Mouse (Mus musculus) heart, postnatal 0 days (tissue): ENCODE results near the gene Rbak. TPM values are rescaled to one million over a fixed set of nuclear protein-coding genes. Genes with fewer than 3 reads are reported as not detected.
"Not testable (repeated sequence)": the region's sequence is repeated elsewhere in the genome, so short reads cannot be mapped to it uniquely, and the experiment has no call there.

ENCODE experiments used
- ATAC-seq: fragments of 200-750 bp; cut with Nextera tagmentation; 2 replicates; pipeline ENCODE4 v1.8.0; 2017; ENCODE audit warnings: low read depth, moderate number of reproducible peaks, moderate library complexity; ENCODE audit not compliant: insufficient read depth
- DNase-seq: peaks from one replicate; pipeline ENCODE4 v3.0.0-alpha.2; 2016; ENCODE audit warnings: low spot score
- H3K27ac ChIP-seq: fragments of 300-500 bp; sonication (generic); 2 replicates; pipeline ENCODE4 v1.5.1; 2014; ENCODE audit warnings: low read depth, mild to moderate bottlenecking
- H3K27me3 ChIP-seq: fragments of 300-500 bp; sonication (generic); 2 replicates; pipeline ENCODE4 v1.6.1; 2014; ENCODE audit warnings: low read length, mixed read lengths; ENCODE audit not compliant: control insufficient read depth, insufficient read depth
- H3K36me3 ChIP-seq: fragments of 300-500 bp; sonication (generic); replicated peaks from 2 replicates; pipeline ENCODE4 v1.6.1; 2014; ENCODE audit warnings: low read length, mixed read lengths; ENCODE audit not compliant: control insufficient read depth, insufficient read depth
- H3K4me1 ChIP-seq: fragments of 300-500 bp; sonication (generic); 2 replicates; pipeline ENCODE4 v1.6.1; 2014; ENCODE audit warnings: antibody characterized with exemption; ENCODE audit not compliant: control insufficient read depth, insufficient read depth
- H3K4me2 ChIP-seq: fragments of 300-500 bp; sonication (generic); 2 replicates; pipeline ENCODE4 v1.6.1; 2014; ENCODE audit warnings: low read depth, mild to moderate bottlenecking, low read length, moderate library complexity
- H3K4me3 ChIP-seq: fragments of 300-500 bp; sonication (generic); 2 replicates; pipeline ENCODE4 v1.5.1; 2014; ENCODE audit warnings: low read depth, low read length
- H3K9ac ChIP-seq: fragments of 300-500 bp; sonication (generic); replicated peaks from 2 replicates; pipeline ENCODE4 v1.6.1; 2014; ENCODE audit warnings: low read depth, low read length, mixed read lengths
- H3K9me3 ChIP-seq: fragments of 300-500 bp; sonication (generic); replicated peaks from 2 replicates; pipeline ENCODE4 v1.6.1; 2016; ENCODE audit warnings: low read length; ENCODE audit not compliant: control insufficient read depth
- CTCF ChIP-seq: IDR thresholded peaks from 2 replicates; pipeline ENCODE4 v1.5.1; 2016; ENCODE audit warnings: antibody characterized with exemption, control low read depth, low read depth
- EP300 ChIP-seq: IDR thresholded peaks from 2 replicates; pipeline ENCODE4 v1.6.1; 2016; ENCODE audit warnings: antibody characterized with exemption, low read depth
- WGBS: fragments of 180-500 bp; shearing (Covaris S2); extraction: QIAGEN DNeasy Blood & Tissue Kit; methylation state at CpG from one replicate; pipeline ENCODE4 v1.1.7; 2014; 5-methylcytosine and 5-hydroxymethylcytosine counted together
- polyA plus RNA-seq: library from polyadenylated mRNA; unstranded; fragments of >200 nt; fragmentation: Nextera tagmentation; extraction: Ambion mirVana; gene quantifications from 2 replicates; pipeline ENCODE4 v1.2.1, GENCODE M21; 2015
- total RNA-seq: library from RNA; depleted of rRNA; stranded (reverse); fragments of >200 nt; gene quantifications from 2 replicates; pipeline ENCODE4 v1.2.3, GENCODE M21; 2014; ENCODE audit warnings: low replicate concordance

The Rbak gene
- total and polyA plus RNA-seq, 2 experiments from 2014 or later: 2.5 to 5.2 TPM

DNA sequence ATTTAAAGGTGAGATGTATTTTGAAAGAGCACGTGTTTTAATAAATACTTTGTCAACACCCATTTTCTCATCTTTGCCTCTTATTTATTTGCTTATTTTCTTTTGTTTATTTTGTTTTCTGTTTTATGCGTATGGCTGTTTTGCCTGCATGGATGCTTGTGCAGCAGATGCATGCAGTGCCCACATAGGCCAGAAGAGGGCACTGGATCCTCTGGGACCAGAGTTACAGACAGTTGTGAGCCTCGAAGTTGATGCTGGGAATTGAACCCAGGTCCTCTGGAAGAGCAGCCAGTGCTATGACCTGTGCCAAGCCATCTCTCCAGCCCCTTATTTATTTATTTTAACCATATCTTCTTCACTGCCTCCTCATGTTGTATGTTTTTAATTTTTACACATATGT lies 24.4 kb upstream of the Rbak start:
- no peaks in the 10 kb centered on the region for H3K27me3 ChIP-seq
- no peaks in the 10 kb centered on the region for H3K4me1 ChIP-seq
- no peak overlapping the region for H3K9ac ChIP-seq
- H3K9me3 ChIP-seq: no peaks in the 10 kb centered on the region
- no peak for TF ChIP-seq EP300
- ATAC-seq (no peak), DNase-seq (no peak)
- no peak overlapping the region for H3K4me3 ChIP-seq
- WGBS: 60% methylated on average over 3 of the region's 3 CpGs
- H3K4me2 ChIP-seq: no peak overlapping the region
- H3K27ac ChIP-seq: no peak overlapping the region
- H3K36me3 ChIP-seq: no peaks in the 10 kb centered on the region

GRCm38 (mm10) chr5:143196506-143196905 lies 15.9 kb upstream of the Rbak start:
- no peak for TF ChIP-seq CTCF
- TF ChIP-seq EP300: no peak
- WGBS: 72% methylated on average over 4 of the region's 4 CpGs
- Histone ChIP-seq H3K4me1 (no peaks in the 10 kb centered on the region), H3K9ac (no peak overlapping the region), H3K4me2 (no peak overlapping the region), H3K27me3 (0 out of 2 replicates have a peak, but pooled peaks cover 5% of the 10 kb centered on the region), H3K4me3 (no peak overlapping the region), H3K36me3 (no peaks in the 10 kb centered on the region), H3K9me3 (no peaks in the 10 kb centered on the region), H3K27ac (no peak overlapping the region)
- DNase-seq (no peak), ATAC-seq (no peak)

DNA sequence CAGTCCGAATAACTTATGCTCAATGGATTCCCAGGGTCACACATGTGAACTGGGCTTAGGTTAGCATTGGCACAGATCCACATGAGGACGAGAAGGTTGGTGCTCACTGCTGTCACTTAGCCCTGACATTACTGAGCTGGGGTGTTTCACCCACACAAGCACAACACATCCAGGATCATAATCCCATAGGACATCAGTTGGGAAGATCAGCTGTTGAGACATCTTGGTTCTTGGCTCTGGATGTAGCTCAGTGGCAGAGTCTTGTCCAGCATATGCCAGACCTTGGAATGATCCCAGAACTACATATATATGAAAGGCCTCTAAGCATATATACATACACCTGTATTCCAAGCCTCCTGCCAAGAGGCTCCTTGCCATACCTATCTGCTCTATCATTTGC lies 14.6 kb upstream of the Rbak start:
- Histone ChIP-seq H3K9ac (no peak overlapping the region), H3K36me3 (no peaks in the 10 kb centered on the region), H3K4me2 (no peak overlapping the region), H3K27ac (no peak overlapping the region), H3K4me1 (no peaks in the 10 kb centered on the region), H3K27me3 (0 out of 2 replicates have a peak, but pooled peaks cover 5% of the 10 kb centered on the region), H3K4me3 (no peak overlapping the region), H3K9me3 (no peaks in the 10 kb centered on the region)
- no peak for TF ChIP-seq EP300
- TF ChIP-seq CTCF: no peak
- ATAC-seq (no peak), DNase-seq (no peak)
- WGBS: 57% methylated on average over 2 of the region's 2 CpGs

DNA sequence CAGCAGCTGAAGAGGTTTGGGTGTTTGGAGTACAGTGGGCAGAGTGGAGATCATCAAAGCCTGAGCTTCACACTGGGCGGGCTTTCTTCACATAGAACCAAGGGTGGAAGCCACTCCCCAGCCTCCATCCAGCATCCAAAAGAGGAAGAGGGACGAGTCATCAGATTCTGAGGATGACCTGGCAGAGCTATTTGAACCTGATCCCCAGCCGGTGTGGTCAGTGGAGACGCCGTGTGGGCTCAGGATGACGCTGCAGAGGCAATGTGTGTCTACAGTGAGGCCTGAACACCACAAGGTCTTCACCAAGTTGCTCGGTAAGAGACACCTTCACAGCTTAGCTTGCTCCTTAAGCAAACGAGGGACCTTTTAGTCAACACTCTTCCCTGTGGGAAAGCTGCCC lies 14.2 kb upstream of the Rbak start:
- H3K4me1 ChIP-seq, H3K36me3 ChIP-seq, H3K4me3 ChIP-seq, H3K9me3 ChIP-seq, H3K9ac ChIP-seq, DNase-seq, H3K27me3 ChIP-seq, H3K4me2 ChIP-seq, H3K27ac ChIP-seq, ATAC-seq: not testable (repeated sequence)
- WGBS: 51% methylated on average over 8 of the region's 8 CpGs

GRCm38 (mm10) chr5:143192806-143193205 lies 12.2 kb upstream of the Rbak start:
- Histone ChIP-seq H3K27me3 (0 out of 2 replicates have a peak, but pooled peaks cover 5% of the 10 kb centered on the region), H3K36me3 (no peaks in the 10 kb centered on the region), H3K4me1 (no peaks in the 10 kb centered on the region), H3K27ac (no peak overlapping the region), H3K4me3 (no peak overlapping the region), H3K9me3 (no peaks in the 10 kb centered on the region), H3K4me2 (no peak overlapping the region), H3K9ac (no peak overlapping the region)
- ATAC-seq (no peak), DNase-seq (no peak)
- TF ChIP-seq EP300: no peak
- TF ChIP-seq CTCF: no peak
- WGBS: 82% methylated on average over 8 of the region's 8 CpGs

DNA sequence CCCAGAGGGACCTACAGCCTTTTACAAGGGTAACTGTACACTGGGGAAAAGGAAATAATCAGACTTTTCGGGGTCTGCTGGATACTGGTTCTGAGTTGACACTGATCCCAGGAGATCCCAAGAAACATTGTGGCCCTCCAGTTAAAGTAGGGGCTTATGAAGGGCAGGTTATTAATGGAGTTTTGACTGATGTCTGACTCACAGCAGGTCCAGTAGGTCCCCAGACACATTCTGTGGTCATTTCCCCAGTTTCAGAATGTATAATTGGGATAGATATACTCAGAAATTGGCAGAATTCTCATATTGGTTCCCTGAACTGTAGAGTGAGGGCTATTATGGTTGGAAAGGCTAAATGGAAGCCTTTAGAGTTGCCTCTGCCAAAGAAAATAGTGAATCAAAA lies 7.4 kb upstream of the Rbak start:
- H3K9ac ChIP-seq, H3K4me2 ChIP-seq, H3K27ac ChIP-seq, H3K4me3 ChIP-seq, H3K9me3 ChIP-seq, H3K4me1 ChIP-seq, H3K36me3 ChIP-seq, ATAC-seq, DNase-seq, H3K27me3 ChIP-seq: not testable (repeated sequence)
- no CpG with 5 or more reads among the region's 1 CpGs for WGBS
